Mouse (Mus musculus) embryonic facial prominence, embryonic 15.5 days (tissue): Measurements from ENCODE around the gene Bmp3. TPM values are rescaled to one million over a fixed set of nuclear protein-coding genes. Genes with fewer than 3 reads are reported as not detected.

ENCODE experiments used
- ATAC-seq: fragments of 200-750 bp; cut with Nextera tagmentation; 2 replicates; pipeline ENCODE4 v1.8.0; 2017; ENCODE audit warnings: low read depth, moderate TSS enrichment; ENCODE audit not compliant: insufficient number of reproducible peaks, low FRiP score, low TSS enrichment
- H3K27ac ChIP-seq: fragments of 300-500 bp; sonication (generic); replicated peaks from 2 replicates; pipeline ENCODE4 v1.5.1; 2015; ENCODE audit warnings: mild to moderate bottlenecking, inconsistent platforms
- H3K27me3 ChIP-seq: fragments of 300-500 bp; sonication (generic); 2 replicates; pipeline ENCODE4 v1.6.1; 2015; ENCODE audit warnings: inconsistent platforms
- H3K36me3 ChIP-seq: fragments of 300-500 bp; sonication (generic); 2 replicates; pipeline ENCODE4 v1.6.1; 2015; ENCODE audit warnings: mild to moderate bottlenecking, inconsistent platforms
- H3K4me1 ChIP-seq: fragments of 300-500 bp; sonication (generic); 2 replicates; pipeline ENCODE4 v1.6.1; 2015; ENCODE audit warnings: inconsistent platforms
- H3K4me2 ChIP-seq: fragments of 300-500 bp; sonication (generic); replicated peaks from 2 replicates; pipeline ENCODE4 v1.6.1; 2015; ENCODE audit warnings: mild to moderate bottlenecking, inconsistent platforms
- H3K4me3 ChIP-seq: fragments of 300-500 bp; sonication (generic); replicated peaks from 2 replicates; pipeline ENCODE4 v1.5.1; 2015; ENCODE audit warnings: mild to moderate bottlenecking, inconsistent platforms
- H3K9ac ChIP-seq: fragments of 300-500 bp; sonication (generic); 2 replicates; pipeline ENCODE4 v1.6.1; 2015; ENCODE audit warnings: inconsistent platforms
- H3K9me3 ChIP-seq: fragments of 300-500 bp; sonication (generic); replicated peaks from 2 replicates; pipeline ENCODE4 v1.6.1; 2016; ENCODE audit warnings: inconsistent platforms
- WGBS: fragments of 180-500 bp; shearing (Covaris S2); methylation state at CpG from one replicate; pipeline ENCODE4 v1.1.7; 2015; 5-methylcytosine and 5-hydroxymethylcytosine counted together
- polyA plus RNA-seq: library from polyadenylated mRNA; unstranded; fragments of >200 nt; fragmentation: Nextera tagmentation; extraction: Ambion mirVana; gene quantifications from 2 replicates; pipeline ENCODE4 v1.2.1, GENCODE M21; 2015

The Bmp3 gene
- polyA plus RNA-seq, 1 experiment from 2014 or later: 13.4 TPM

GRCm38 (mm10) chr5:98854627-98855564 lies 681 bp downstream of the Bmp3 start:
- WGBS: under 1% methylated on average over 66 of the region's 75 CpGs
- peak overlapping the region; percentile 54 for H3K9ac ChIP-seq
- H3K4me1 ChIP-seq: peaks cover 16% of the 10 kb centered on the region
- ATAC-seq: peak; percentile 66
- peak overlapping the region; percentile 97 for H3K4me2 ChIP-seq
- H3K36me3 ChIP-seq: no peaks in the 10 kb centered on the region
- H3K4me3 ChIP-seq: peak overlapping the region; percentile 65
- no peaks in the 10 kb centered on the region for H3K9me3 ChIP-seq
- peaks cover 32% of the 10 kb centered on the region for H3K27me3 ChIP-seq
- H3K27ac ChIP-seq: peak overlapping the region; percentile 60

GRCm38 (mm10) chr5:98855741-98856140 lies 1.5 kb downstream of the Bmp3 start:
- Histone ChIP-seq H3K27ac (peak overlapping the region; percentile 60), H3K27me3 (peaks cover 33% of the 10 kb centered on the region), H3K4me3 (peak overlapping the region; percentile 65), H3K4me2 (peak overlapping the region; percentile 97), H3K36me3 (no peaks in the 10 kb centered on the region), H3K4me1 (peaks cover 16% of the 10 kb centered on the region), H3K9ac (no peak overlapping the region), H3K9me3 (no peaks in the 10 kb centered on the region)
- whole genome bisulfite sequencing: 4% methylated on average over 12 of the region's 12 CpGs
- ATAC-seq: no peak

GRCm38 (mm10) chr5:98856356-98856755 lies 2.1 kb downstream of the Bmp3 start:
- Histone ChIP-seq H3K9ac (no peak overlapping the region), H3K27me3 (peaks cover 37% of the 10 kb centered on the region), H3K27ac (no peak overlapping the region), H3K9me3 (no peaks in the 10 kb centered on the region), H3K4me1 (peaks cover 16% of the 10 kb centered on the region), H3K4me2 (peak overlapping the region; percentile 97), H3K36me3 (no peaks in the 10 kb centered on the region), H3K4me3 (peak overlapping the region; percentile 65)
- WGBS: 40% methylated on average over 7 of the region's 7 CpGs
- no peak for ATAC-seq

GRCm38 (mm10) chr5:98863891-98864290 lies 9.7 kb downstream of the Bmp3 start:
- Histone ChIP-seq H3K9me3 (no peaks in the 10 kb centered on the region), H3K36me3 (no peaks in the 10 kb centered on the region), H3K4me1 (peaks cover 9% of the 10 kb centered on the region; the same call in 1 of the 2 replicates), H3K9ac (no peak overlapping the region), H3K27ac (no peak overlapping the region), H3K4me2 (0 out of 2 replicates have a peak overlapping the region, but pooled peaks have one; percentile 15), H3K4me3 (no peak overlapping the region), H3K27me3 (0 out of 2 replicates have a peak, but pooled peaks cover 8% of the 10 kb centered on the region)
- ATAC-seq: no peak
- WGBS: 2% methylated on average over 6 of the region's 6 CpGs

GRCm38 (mm10) chr5:98865146-98865545 lies 10.9 kb downstream of the Bmp3 start:
- H3K27me3 ChIP-seq: 0 out of 2 replicates have a peak, but pooled peaks cover 8% of the 10 kb centered on the region
- no peak for ATAC-seq
- 92% methylated on average over 5 of the region's 5 CpGs for WGBS

GRCm38 (mm10) chr5:98876056-98876455 lies 21.8 kb downstream of the Bmp3 start:
- no peaks in the 10 kb centered on the region for H3K36me3 ChIP-seq
- peaks cover 14% of the 10 kb centered on the region for H3K4me1 ChIP-seq
- no peak overlapping the region for H3K9ac ChIP-seq
- no peak overlapping the region for H3K4me2 ChIP-seq
- H3K27me3 ChIP-seq: no peaks in the 10 kb centered on the region
- H3K27ac ChIP-seq: no peak overlapping the region
- peak; percentile 65 for ATAC-seq
- H3K4me3 ChIP-seq: no peak overlapping the region
- H3K9me3 ChIP-seq: no peaks in the 10 kb centered on the region
- whole genome bisulfite sequencing: 19% methylated on average over 5 of the region's 5 CpGs

More at GRCm38 (mm10) chr5:98865146-98865545, 10.9 kb downstream of the Bmp3 start:
- no peak overlapping the region for H3K4me2 ChIP-seq
- no peak overlapping the region for H3K4me3 ChIP-seq
- no peak overlapping the region for H3K27ac ChIP-seq
- H3K4me1 ChIP-seq: peaks cover 9% of the 10 kb centered on the region; the same call in 1 of the 2 replicates
- H3K9ac ChIP-seq: no peak overlapping the region
- H3K9me3 ChIP-seq: no peaks in the 10 kb centered on the region
- no peaks in the 10 kb centered on the region for H3K36me3 ChIP-seq

GRCm38 (mm10) chr5:98878891-98879290 lies 24.7 kb downstream of the Bmp3 start:
- Histone ChIP-seq H3K27ac (no peak overlapping the region), H3K36me3 (no peaks in the 10 kb centered on the region), H3K27me3 (no peaks in the 10 kb centered on the region), H3K4me1 (peaks cover 14% of the 10 kb centered on the region), H3K9ac (no peak overlapping the region), H3K4me3 (no peak overlapping the region), H3K9me3 (no peaks in the 10 kb centered on the region), H3K4me2 (no peak overlapping the region)
- no peak for ATAC-seq

GRCm38 (mm10) chr5:98882096-98882495 lies 27.9 kb downstream of the Bmp3 start:
- no peak for ATAC-seq
- 55% methylated on average over 3 of the region's 3 CpGs for WGBS

GRCm38 (mm10) chr5:98890544-98891050 lies 36.4 kb downstream of the Bmp3 start:
- H3K27ac ChIP-seq: no peak overlapping the region
- no peak overlapping the region for H3K4me3 ChIP-seq
- no peaks in the 10 kb centered on the region for H3K36me3 ChIP-seq
- 63% methylated on average over 2 of the region's 2 CpGs for WGBS
- H3K4me2 ChIP-seq: no peak overlapping the region
- no peaks in the 10 kb centered on the region for H3K4me1 ChIP-seq
- no peaks in the 10 kb centered on the region for H3K9me3 ChIP-seq
- no peak overlapping the region for H3K9ac ChIP-seq
- no peaks in the 10 kb centered on the region for H3K27me3 ChIP-seq
- ATAC-seq: no peak

More at GRCm38 (mm10) chr5:98882096-98882495, 27.9 kb downstream of the Bmp3 start:
- Histone ChIP-seq H3K4me3 (no peak overlapping the region), H3K27ac (no peak overlapping the region), H3K36me3 (no peaks in the 10 kb centered on the region), H3K9ac (no peak overlapping the region), H3K9me3 (no peaks in the 10 kb centered on the region), H3K4me2 (no peak overlapping the region), H3K4me1 (peaks cover under 1% of the 10 kb centered on the region; the same call in 1 of the 2 replicates), H3K27me3 (no peaks in the 10 kb centered on the region)

GRCm38 (mm10) chr5:98894281-98894680 lies 40.1 kb downstream of the Bmp3 start:
- H3K27ac ChIP-seq: no peak overlapping the region
- H3K4me1 ChIP-seq: no peaks in the 10 kb centered on the region
- H3K9ac ChIP-seq: no peak overlapping the region
- no peaks in the 10 kb centered on the region for H3K36me3 ChIP-seq
- H3K9me3 ChIP-seq: no peaks in the 10 kb centered on the region
- H3K4me3 ChIP-seq: no peak overlapping the region
- no peaks in the 10 kb centered on the region for H3K27me3 ChIP-seq
- ATAC-seq: no peak
- no peak overlapping the region for H3K4me2 ChIP-seq
- 63% methylated on average over 3 of the region's 3 CpGs for WGBS

- no peaks in the 10 kb centered on the region for H3K36me3 ChIP-seq
- H3K4me3 ChIP-seq: no peak overlapping the region
- H3K27ac ChIP-seq: no peak overlapping the region
- no peaks in the 10 kb centered on the region for H3K9me3 ChIP-seq
- H3K27me3 ChIP-seq: no peaks in the 10 kb centered on the region
- ATAC-seq: no peak
- no peak overlapping the region for H3K4me2 ChIP-seq
- H3K9ac ChIP-seq: no peak overlapping the region
- H3K4me1 ChIP-seq: no peaks in the 10 kb centered on the region
These were observed 43.7 kb downstream of the Bmp3 start for GRCm38 (mm10) chr5:98897946-98898345.
